Mouse (Mus musculus): ENCODE measurements around the gene Blmh. TPM values are rescaled to one million over a fixed set of nuclear protein-coding genes. Genes with fewer than 3 reads are reported as not detected.
A peak's percentile ranks its signal among the peaks of the same experiment; 100 is the strongest.

Blmh gene
- polyA plus RNA-seq, 1 experiment from 2014 or later = 37.5 TPM

GRCm38 (mm10) chr11:77021749-77022396 lies 97.3 kb downstream of the Blmh start:
- Histone ChIP-seq H3K4me1 (ENCODE audit: control insufficient read depth, low read depth, low read length) (no peaks in the 10 kb centered on the region; the same call in 1 of the 2 replicates), H3K27ac (ENCODE audit: low read length) (no peak overlapping the region), H3K36me3 (ENCODE audit: control insufficient read depth, insufficient read depth) (no peaks in the 10 kb centered on the region), H3K4me3 (ENCODE audit: low read depth, low read length) (no peak overlapping the region), H3K4me2 (ENCODE audit: low read depth, low read length) (peak overlapping the region; percentile 21; the same call in 1 of the 2 replicates), H3K9ac (ENCODE audit: low read depth, low read length) (no peak overlapping the region), H3K9me3 (replicated peaks; ENCODE audit: control insufficient read depth, low read length) (no peaks in the 10 kb centered on the region), H3K27me3 (ENCODE audit: control insufficient read depth, insufficient read depth, low read depth, low read length) (no peaks in the 10 kb centered on the region)
- peak; percentile 88 for ATAC-seq (ENCODE audit: low read depth)
- 56% methylated on average over 9 of the region's 9 CpGs for WGBS (ENCODE audit: insufficient replicate concordance)

GRCm38 (mm10) chr11:77026559-77026958 lies 102.0 kb downstream of the Blmh start:
- no peaks in the 10 kb centered on the region for H3K36me3 ChIP-seq (ENCODE audit: control insufficient read depth, insufficient read depth)
- ATAC-seq (ENCODE audit: low read depth) = no peak
- no peak overlapping the region for H3K9ac ChIP-seq (ENCODE audit: low read depth, low read length)
- no peak overlapping the region for H3K4me2 ChIP-seq (ENCODE audit: low read depth, low read length)
- 52% methylated on average over 3 of the region's 3 CpGs for WGBS (ENCODE audit: insufficient replicate concordance)
- no peak overlapping the region for H3K4me3 ChIP-seq (ENCODE audit: low read depth, low read length)
- H3K4me1 ChIP-seq (ENCODE audit: control insufficient read depth, low read depth, low read length) = no peaks in the 10 kb centered on the region
- H3K27me3 ChIP-seq (ENCODE audit: control insufficient read depth, insufficient read depth, low read depth, low read length) = no peaks in the 10 kb centered on the region
- H3K27ac ChIP-seq (ENCODE audit: low read length) = no peak overlapping the region
- H3K9me3 ChIP-seq (replicated peaks; ENCODE audit: control insufficient read depth, low read length) = no peaks in the 10 kb centered on the region

DNA sequence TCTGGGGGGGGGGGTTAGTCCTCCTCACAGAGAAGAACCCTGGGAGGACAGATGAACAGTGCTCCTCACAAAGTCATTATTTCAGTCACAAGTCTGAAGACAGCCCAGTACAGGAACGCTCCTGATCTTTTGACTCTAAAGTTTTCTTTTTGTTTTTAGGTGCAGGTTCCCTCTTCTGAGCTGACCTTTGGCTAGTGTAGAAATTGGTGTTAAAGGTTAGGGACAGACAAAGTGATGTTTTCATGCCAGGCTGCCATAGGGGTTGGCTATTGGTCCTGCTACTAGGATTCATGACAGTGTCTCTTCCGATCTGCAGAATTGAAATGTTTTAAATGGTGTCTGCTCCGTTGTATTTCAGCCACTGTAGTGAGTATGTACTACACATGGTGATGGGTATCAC lies 103.5 kb downstream of the Blmh start:
- H3K9me3 ChIP-seq (replicated peaks; ENCODE audit: control insufficient read depth, low read length) = no peaks in the 10 kb centered on the region
- H3K27ac ChIP-seq (ENCODE audit: low read length) = no peak overlapping the region
- no peaks in the 10 kb centered on the region for H3K4me1 ChIP-seq (ENCODE audit: control insufficient read depth, low read depth, low read length)
- H3K4me3 ChIP-seq (ENCODE audit: low read depth, low read length) = no peak overlapping the region
- no peak overlapping the region for H3K4me2 ChIP-seq (ENCODE audit: low read depth, low read length)
- H3K36me3 ChIP-seq (ENCODE audit: control insufficient read depth, insufficient read depth) = no peaks in the 10 kb centered on the region
- no peak for ATAC-seq (ENCODE audit: low read depth)
- H3K27me3 ChIP-seq (ENCODE audit: control insufficient read depth, insufficient read depth, low read depth, low read length) = no peaks in the 10 kb centered on the region
- 62% methylated on average over 3 of the region's 3 CpGs for WGBS (ENCODE audit: insufficient replicate concordance)
- H3K9ac ChIP-seq (ENCODE audit: low read depth, low read length) = no peak overlapping the region

- no peaks in the 10 kb centered on the region for H3K4me1 ChIP-seq (ENCODE audit: control insufficient read depth, low read depth, low read length)
- H3K27ac ChIP-seq (ENCODE audit: low read length) = no peak overlapping the region
- H3K4me3 ChIP-seq (ENCODE audit: low read depth, low read length) = no peak overlapping the region
- H3K9me3 ChIP-seq (replicated peaks; ENCODE audit: control insufficient read depth, low read length) = no peaks in the 10 kb centered on the region
- H3K9ac ChIP-seq (ENCODE audit: low read depth, low read length) = no peak overlapping the region
- H3K36me3 ChIP-seq (ENCODE audit: control insufficient read depth, insufficient read depth) = no peaks in the 10 kb centered on the region
- ATAC-seq (ENCODE audit: low read depth) = no peak
- WGBS (ENCODE audit: insufficient replicate concordance) = 37% methylated on average over 14 of the region's 14 CpGs
- no peak overlapping the region for H3K4me2 ChIP-seq (ENCODE audit: low read depth, low read length)
- no peaks in the 10 kb centered on the region for H3K27me3 ChIP-seq (ENCODE audit: control insufficient read depth, insufficient read depth, low read depth, low read length)
These were observed 106.7 kb downstream of the Blmh start for GRCm38 (mm10) chr11:77031151-77031934.

Other genes with a start within 250 kb of the Blmh start
- not detected in 2 replicates for gene Trarg1, start 245.0 kb upstream of the Blmh start, polyA plus RNA-seq (2015; fragmentation: Nextera tagmentation; extraction: Ambion mirVana)
- 10.6 and 14.4 TPM in 2 replicates for gene Gosr1, start 161.2 kb upstream of the Blmh start, polyA plus RNA-seq (2015; fragmentation: Nextera tagmentation; extraction: Ambion mirVana)
- 3.0 and 3.3 TPM in 2 replicates for gene Cpd, start 77.8 kb upstream of the Blmh start, polyA plus RNA-seq (2015; fragmentation: Nextera tagmentation; extraction: Ambion mirVana)
- gene Tmigd1, start 22.6 kb upstream of the Blmh start, polyA plus RNA-seq (2015; fragmentation: Nextera tagmentation; extraction: Ambion mirVana) = 0.06 TPM in 1 of 2 replicates, not detected in the other
- 1.7 and 1.9 TPM in 2 replicates for gene Slc6a4, start 73.8 kb downstream of the Blmh start, polyA plus RNA-seq (2015; fragmentation: Nextera tagmentation; extraction: Ambion mirVana)
- gene Nsrp1, start 153.6 kb downstream of the Blmh start, polyA plus RNA-seq (2015; fragmentation: Nextera tagmentation; extraction: Ambion mirVana) = 22.2 and 26.6 TPM in 2 replicates